Mouse (Mus musculus) natural killer cell, adult 2 months (primary cell): Measurements from ENCODE around the gene Ramp2.

Source experiments
- DNase-seq, 2 experiments: peaks; one replicate each; pipeline ENCODE4 v3.0.0; 2022; ENCODE audit warnings: low spot score in 2 of 2

Ramp2 gene

DNA sequence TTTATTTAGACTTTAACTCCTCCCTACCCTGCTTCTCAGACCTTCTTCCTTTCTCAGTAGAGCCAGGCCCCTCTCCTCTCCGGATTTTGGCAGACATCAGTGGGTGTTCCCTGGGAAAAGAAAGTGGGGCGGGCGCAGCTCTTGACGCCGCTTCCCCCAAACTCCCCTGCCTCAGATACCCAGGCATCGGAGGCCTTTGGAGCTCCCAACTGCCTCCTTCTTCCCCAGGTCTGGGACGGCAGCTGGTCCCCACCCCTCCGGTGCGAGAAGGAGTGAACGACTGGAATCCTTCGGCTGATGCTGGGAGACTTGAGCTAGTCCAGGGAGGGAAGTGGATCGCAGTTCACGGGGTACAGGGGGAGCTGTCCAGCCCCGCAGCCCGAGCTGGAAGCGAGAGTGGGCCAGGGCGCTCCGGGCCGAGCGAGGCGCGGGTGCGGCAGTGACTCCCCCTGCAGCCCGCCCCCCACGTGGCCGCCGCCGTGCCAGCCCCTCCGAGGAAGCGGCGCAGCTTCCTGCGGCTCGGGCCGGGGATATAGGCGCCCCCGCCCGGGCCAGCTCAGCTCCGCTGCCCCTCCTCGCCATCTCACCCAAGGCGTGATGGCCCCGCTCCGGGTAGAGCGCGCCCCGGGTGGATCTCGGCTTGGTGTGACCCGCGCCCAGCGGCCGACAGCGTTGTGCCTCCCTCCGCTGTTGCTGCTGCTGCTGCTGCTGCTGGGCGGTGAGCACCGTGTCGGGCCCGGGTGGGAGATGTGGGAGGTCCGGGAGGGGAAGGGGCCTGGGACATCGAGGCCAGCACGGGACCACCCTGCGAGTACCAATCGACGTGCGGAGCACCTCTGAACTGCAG lies at the start of gene Ramp2:
TSS of gene Ramp2 (plus strand) at position 174 of the 847 bp plus-strand sequence.
- DNase-seq, result no peak

DNA sequence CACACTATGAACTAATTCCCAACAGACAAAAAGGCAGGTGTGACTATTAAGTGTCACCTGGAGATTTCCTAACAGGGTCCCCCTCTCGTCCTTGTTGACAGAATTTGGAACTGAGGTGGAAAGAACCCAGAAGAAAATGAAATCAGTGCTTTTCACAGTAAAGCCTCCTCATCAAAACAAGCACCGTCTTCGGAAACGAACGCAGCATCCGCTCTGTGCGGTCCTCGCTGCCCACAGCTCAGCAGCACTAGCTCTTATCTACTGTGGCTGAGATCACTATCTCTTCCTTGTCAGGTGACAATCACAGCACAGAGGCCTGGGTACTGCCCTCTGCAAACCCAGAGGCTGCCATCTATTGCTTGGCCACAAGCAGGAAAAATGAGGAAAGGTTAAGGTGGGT lies 49.7 kb upstream of the Ramp2 start:
- no peak for DNase-seq

DNA sequence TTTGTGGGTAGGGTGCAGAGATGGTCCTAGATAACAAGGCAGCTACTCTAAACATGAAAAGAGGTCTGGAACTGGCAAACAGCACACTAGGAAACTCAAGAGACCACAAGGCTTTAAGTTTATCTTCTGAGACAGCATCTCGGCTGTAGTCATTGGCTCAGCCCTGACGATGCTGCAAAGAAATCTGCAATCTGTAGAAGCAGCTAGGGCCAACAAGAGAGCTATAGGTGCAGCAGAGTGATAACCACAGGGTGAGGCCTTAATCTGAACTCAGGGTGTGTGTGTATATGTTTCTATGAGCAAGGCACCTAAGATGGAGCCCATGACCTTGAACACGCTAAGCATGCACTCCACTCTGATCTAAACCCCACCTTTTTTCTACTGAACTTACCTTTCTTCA lies 46.3 kb upstream of the Ramp2 start:
- no peak for DNase-seq

DNA sequence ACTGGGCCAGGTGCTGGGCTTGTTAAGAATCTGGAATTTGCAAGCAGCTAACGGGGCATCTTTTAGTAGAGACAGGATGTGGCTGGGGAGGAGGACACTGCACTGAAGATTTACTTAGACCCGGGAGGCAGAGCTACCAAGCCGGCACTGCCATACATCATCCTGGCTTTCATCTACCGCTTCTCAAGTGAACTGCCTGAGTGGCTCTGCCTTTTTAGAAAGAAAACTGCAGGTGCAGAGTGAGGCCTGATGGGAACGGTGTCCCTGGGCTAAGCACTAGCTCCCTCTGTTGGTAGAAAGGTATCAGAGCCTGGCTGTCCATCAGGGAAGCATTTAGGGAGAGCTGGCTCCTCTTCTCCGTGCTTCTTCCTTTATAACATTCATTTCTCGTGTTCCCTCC lies 44.8 kb upstream of the Ramp2 start:
- peak in 1 of 2 experiments; percentile 35 for DNase-seq

DNA sequence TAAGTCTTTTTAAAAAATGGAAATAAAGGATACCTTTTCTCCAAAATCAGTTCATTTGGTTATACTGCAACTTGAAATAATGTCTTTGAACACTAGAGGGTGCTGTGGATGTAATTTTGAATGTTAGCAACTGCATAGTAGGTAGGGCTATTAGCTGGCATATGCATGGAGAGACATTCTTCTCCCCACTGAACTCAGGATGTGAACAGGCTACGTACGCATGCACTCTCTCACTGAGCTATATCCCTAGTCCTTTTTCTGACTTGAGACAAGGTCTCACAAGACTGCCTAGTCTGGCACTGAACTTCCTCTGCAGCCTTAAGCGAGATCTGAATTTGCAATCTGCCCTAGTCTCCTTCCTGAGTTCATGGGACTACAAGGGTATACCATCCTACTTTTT lies 33.9 kb upstream of the Ramp2 start:
- DNase-seq, result peak; percentile 12 to 19

DNA sequence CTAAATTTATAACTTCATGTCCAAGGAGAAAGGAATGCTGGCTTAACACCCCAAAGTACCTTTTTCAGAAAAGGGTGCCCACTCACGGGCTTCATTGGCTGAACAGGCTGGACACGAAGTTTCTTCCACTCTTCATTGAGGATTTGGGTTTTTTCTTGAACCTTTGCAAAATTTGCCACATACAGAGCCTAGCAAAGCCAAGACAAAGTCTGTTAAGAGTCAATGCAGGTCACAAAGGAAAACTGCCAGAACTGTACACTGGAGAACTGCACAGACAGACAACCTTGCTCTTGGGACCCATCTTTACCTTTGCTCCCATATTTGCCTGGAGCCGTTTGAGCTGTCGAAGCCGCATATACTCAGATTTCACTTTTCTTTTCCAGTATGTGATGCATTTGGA lies 28.9 kb upstream of the Ramp2 start:
- no peak for DNase-seq

DNA sequence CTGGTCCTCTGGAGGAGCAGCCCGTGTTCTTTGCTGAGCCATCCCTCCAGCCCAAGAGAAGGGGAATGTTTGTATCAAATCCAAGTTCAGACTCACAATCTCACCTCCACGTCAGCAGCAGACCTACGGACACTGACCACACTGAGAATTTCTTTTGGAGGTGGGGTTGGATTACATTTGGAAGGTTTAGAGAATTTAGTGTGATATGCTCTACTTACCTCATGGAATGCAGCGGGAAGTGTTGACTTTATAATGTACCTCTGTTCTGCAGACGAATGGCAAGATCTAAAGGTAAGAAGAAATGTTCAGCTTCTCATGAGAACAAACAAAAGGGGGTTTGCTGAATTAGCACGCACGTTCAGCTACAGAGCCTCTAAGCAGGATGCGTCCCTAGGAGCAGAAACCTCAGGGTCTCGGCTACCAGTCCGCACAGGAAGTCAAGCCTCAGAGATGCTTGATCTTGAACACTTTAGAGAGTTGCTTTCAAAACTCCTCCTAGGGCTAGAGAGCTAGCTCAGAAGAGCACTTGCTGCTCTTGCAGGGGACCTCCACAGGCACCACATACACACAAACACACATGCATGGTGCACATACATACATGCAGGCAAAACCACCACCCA lies 27.3 kb upstream of the Ramp2 start:
- no peak for DNase-seq

DNA sequence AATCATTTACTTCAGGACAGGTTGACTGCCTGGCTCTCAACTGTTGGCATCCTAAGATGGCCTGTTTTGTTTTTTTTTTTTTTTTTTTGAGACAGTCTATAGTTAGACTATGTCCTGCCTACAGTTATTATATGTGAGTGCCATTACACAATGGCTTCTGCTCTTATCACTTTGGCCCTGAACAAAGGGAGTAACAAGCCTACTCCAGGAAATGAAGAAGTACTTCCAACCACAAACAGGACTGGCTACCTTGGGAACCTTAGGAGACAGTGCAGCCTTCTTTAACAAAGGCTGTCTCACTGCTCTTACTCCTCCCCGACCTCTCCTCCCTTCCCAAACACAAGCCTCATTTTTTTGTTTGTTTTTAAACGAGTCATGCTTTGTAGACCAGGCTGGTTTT lies 25.0 kb upstream of the Ramp2 start:
- DNase-seq, result no peak

DNA sequence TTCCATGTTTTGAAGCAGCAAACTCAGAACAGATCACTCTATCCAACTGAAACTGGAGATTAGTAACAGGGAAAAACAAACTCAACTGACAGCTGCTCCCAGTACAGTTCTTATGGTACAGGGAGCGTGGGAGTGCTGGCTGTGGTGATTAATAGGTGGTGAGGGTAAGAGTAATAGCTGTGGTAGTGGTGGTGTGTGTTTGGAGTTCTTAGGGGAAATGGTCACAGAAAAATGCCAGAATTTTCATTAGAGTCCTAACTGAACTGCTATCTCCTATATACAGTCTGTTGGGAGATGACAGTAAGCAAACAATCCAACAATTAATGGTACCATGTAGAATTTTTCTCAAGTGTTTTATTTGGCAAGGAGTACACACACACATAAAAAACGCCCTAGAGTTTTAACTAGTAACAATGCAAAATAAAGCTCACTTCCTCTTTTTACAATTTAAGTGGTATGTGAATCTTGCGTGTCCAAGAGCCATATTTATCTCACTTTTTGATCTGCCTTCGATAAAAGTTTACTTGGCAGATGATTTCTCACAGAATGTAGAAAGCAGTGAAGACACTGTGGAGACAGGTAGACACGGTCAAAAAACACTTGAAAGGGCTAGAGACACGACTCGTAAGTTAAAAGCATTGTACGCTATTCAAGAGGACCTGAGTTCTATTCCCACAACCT lies 24.4 kb upstream of the Ramp2 start:
- DNase-seq, result no peak

DNA sequence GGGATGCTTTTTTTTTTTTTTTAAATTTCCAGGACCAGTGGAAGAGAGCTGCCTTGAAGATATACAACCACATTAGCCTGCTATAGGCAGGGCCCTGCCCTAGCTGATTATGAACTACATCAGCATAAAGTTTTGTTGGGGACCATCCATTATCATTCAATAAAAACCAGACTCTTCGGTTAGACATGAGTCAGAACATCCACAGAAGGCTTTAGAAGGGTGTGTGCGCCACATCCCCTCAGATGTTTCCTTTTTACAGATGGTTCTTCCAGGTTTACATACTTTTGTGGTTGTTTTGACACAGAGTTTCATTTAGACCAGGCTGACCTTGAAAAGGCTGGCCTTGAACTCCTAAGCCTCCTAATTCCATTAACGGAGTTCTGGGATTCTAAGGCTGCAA lies 21.5 kb upstream of the Ramp2 start:
- no peak for DNase-seq

DNA sequence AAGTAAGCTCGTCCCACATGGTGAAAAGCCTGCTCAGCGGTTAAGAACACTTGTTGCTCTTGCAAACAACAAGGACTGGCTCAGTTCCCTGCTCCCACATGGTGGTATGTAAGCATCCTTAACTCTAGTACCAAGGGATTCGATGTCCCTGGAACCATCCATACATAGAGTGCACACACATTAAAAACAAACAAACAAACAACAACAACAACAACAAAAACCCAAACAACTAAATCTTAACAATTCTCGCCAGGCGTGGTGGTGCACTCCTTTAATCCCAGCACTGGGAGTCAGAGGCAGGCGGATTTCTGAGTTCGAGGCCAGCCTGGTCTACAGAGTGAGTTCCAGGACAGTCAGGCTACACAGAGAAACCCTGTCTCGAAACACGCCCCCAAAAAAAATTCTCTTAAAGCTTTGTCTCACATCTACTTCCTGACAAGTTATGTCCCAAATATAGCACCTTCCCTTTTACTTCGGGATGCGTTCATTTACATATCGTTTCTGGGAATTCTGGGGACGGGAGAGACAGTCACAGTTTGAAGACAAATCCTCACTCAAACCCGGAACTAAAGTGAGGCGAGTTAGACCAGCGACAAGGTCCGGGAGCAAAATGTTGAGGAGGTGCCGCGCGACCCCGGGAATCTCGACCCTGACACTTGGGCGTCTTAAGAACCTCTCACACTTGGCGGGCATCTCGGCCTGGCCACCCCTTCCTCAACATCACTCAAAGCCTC lies 20.3 kb upstream of the Ramp2 start:
- no peak for DNase-seq

DNA sequence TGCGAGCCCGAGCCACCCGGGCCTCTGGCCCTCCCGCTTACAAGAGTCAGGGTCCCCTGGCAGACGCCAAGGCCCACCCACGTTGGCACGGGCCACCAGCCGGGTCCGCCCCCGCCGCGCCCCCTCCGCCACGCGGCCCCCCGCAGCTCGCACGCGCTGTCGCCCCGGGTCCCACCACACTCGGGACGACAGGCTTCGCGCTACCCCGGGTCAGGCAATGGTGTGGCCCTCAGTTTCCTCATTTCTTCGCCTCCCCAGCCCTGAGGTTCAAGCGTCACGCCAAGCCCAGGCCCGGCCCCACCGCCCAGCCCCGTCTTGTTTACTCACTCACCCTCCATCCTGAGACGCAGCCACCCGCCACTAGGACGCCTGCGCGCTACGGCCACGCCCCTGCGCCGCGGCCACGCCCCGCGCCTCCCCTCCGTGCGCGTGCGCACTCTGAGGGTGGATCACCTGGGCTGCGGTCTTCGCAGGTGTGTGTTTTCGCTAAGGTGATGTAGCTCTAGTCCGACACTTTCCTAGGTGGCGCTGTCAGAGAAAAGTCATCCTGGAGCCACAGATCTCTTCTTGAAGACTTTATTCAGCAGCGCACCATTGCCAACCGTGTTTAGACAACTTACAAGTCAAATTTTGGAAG lies 19.6 kb upstream of the Ramp2 start, which contains the start of gene Ezh1:
TSS of gene Ezh1 (minus strand) at position 399 of the 637 bp plus-strand sequence.
- DNase-seq, result peak; percentile 86 to 94

DNA sequence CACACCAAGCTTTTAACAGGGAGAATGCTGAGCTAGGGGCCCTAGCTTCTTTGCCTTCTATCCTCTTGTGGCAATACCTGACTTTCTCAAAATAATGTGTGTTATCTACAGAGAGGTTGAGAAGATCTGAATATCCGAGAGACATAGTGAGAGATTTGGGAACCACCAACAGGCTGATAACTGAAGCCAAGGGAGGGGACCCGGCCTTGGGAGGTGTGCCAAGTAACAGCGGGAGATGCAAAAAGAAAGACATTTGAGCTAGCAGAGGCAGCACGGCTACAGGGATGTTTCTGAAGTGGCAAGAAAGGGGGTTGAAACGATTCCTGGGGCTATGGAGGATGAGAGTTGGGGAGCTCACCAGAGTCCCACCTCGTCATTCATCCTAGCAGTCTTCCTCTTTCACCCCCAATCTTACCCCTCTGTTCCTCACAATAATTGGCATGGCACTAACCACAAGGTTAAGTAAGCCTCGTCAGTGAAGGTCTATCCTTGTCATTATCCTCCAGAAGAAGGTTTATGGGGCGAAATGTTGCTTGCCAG lies 16.4 kb upstream of the Ramp2 start:
- DNase-seq, result no peak

DNA sequence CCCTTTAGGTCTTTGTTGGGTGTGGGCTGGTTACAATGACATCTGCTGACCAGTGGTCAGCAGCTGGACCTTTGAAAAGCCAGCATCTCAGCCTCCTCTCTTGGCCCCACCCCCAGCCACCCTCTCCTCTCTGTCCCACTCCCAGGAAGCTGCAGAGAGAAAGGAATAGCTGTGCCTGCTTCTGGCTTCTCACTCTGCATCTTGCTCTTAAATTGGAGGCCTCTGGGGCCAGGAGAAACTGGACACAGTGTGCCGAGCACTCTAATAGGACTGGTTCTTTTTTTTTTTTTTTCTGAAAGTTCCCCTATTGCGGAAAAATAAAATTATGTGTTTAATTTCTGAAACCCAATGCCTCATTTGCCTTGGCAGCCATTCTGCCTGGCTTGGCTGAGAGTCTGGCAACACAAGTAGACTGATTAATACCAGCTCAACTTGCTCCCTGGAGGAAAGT lies 15.7 kb upstream of the Ramp2 start:
- no peak for DNase-seq

DNA sequence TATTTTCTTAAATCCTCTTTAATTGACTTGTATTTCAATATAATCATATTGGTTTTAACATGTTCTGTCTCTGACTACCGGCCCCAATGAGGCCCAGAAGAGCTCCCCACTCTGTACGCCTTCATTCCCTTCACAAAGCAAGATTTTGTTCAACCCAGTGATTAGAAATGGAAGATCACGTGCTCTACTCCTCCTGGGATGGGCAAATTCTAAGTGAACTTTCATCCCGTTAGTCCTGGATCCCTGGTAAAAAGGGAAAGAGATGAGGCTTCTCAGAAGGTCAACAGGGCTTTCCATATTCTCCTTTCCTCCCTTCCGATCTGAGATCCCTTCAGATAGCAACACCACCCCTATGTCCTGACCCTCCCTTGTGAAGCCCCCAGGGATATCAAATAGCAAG lies 15.3 kb upstream of the Ramp2 start:
- DNase-seq, result no peak

DNA sequence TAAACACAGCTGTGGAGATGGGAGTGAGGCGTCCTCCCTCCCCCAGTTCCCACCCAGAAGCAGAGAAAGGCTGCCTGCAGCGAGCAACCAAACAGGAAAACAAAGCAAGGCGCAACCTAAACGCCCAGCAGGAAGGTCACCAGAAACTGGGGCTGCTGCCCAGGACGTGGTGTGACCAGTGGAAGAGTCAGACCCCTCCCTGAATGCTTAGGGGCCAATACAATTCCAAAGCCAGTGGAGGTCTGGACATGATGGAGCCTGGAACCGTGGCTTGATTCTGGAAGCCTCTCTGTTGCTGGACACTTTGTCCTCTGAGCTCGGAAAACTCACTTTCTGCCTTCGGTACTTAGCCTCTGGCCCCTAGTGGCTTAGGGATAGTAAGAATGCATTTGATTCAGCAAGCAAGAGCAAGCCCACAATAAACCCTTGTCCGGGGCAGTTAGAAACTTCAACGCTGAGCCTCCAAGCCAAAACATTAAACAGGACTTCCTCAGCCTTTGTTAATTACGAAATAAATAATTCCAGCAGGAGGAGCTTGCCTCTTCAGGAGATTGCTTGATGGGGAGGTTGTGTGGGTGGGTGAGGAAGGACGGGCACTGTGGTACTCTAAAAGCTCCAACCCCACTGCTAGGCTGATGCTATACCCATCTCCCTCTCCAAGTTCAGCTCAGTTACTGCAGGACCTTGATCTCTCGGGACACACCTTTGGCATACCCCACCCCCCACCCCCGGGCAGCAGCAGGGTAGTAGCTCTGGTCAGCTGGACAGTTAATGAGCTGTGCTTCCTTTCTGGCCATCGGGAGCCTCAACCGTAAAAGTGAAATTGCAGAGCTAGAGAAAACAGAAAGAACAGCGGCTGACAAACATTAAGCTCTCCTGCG lies 14.6 kb upstream of the Ramp2 start:
- no peak for DNase-seq

DNA sequence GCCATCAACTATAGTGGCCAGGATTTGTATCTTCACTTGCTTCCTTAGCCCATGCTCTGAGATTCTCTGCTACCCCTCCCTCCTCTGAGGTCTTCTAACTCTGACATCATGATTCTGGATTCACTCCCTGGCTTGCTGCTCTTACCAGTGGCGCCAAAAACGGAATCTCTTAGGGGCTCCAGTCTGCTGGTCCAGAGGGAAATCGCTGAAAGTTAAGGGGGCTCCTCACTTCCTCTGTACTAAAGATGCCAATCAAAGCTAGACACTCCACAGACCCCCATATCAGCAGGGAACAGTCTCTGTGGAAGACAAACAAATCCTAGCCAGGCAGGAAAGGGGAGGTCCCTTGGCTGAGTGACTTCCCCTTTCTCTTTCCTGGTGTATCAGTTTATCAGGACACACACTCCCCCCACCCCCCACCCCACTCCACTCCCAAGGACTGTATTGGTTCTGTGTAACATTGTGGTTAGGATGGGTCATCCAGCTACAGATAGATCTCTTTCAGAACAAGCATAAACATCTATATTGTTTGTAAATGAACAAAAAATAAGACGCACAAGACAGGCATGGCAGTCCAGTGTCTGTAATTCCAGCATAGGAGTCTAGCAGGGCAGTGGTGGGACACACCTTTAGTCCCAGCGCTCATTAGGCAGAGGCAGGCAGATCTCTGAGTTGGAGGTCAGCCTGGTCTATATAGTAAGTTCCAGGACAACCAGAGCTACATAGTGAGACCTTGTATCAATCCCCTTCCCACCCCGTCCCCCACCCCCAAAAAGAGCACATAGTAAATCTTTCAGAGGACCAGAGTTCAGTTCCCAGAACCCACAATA lies 13.6 kb upstream of the Ramp2 start:
- no peak for DNase-seq

DNA sequence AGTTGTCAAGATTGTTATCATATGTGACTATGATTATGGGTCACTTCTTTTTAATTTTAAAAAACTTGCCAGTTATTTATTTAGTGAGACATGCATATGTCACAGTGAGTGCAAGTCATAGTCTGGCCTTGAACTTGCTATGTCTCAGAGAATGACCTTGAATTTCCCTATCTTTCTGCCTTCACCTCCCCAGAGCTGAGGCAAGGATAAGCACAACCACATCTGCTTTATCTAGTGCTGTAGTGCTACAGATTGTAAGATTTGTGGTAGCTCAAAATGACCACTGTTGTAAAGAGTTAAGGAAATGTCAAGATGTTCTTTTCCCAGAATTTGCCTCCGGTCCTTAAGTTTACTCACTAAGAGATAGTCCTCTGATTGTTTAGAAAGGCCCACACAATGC lies 12.6 kb upstream of the Ramp2 start:
- DNase-seq, result no peak

DNA sequence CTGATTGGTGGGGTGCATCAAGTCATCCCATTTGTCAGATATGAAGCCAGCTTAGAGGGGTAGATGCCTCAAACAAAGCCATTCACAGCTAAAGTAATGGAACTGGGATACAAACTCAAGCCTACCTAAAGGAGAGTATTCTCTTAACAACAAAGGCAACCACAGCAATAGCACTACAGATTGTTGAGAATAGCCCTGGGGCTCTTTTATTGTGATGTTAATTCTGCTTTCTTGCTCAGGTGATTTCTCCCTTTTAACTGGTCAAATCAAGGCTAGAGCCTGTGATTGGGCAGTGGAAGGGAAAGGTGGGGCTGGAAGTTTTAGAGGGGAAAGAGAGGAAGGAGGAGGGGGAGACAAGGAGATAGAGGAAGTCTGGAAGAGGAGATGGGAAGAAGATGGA lies 11.7 kb upstream of the Ramp2 start:
- no peak for DNase-seq
